Mouse (Mus musculus) ES-E14 (cell line): Measurements from ENCODE around the gene Dapl1. TPM values are rescaled to one million over a fixed set of nuclear protein-coding genes. Genes with fewer than 3 reads are reported as not detected.

ENCODE experiments used
- DNase-seq: peaks from one replicate; pipeline ENCODE4 v3.0.0-alpha.2; 2013; ENCODE audit warnings: low read depth, low spot score
- H3K27ac ChIP-seq: 2 replicates; pipeline ENCODE4 v1.5.1; 2012; ENCODE audit warnings: low read depth, mild to moderate bottlenecking, low read length, moderate library complexity, mixed read lengths; ENCODE audit not compliant: poor library complexity, insufficient read depth, severe bottlenecking
- H3K36me3 ChIP-seq: 2 replicates; pipeline ENCODE4 v1.6.1; 2012; ENCODE audit warnings: mild to moderate bottlenecking, low read length, moderate library complexity, mixed read lengths; ENCODE audit not compliant: control insufficient read depth, poor library complexity, insufficient read depth, severe bottlenecking
- H3K4me1 ChIP-seq, 2 experiments: fragments of 150-350 bp in 1 of 2; sonication (generic) in 1 of 2; 2 replicates each; pipeline ENCODE4 v1.6.1; 2012; ENCODE audit warnings: low read length in 2 of 2, mild to moderate bottlenecking in 1 of 2, mixed read lengths in 1 of 2; ENCODE audit not compliant: control insufficient read depth in 2 of 2, insufficient read depth in 2 of 2, poor library complexity in 1 of 2
- H3K4me3 ChIP-seq, 2 experiments: fragments of 150-350 bp in 1 of 2; sonication (generic) in 1 of 2; 2 replicates each; pipeline ENCODE4 v1.5.1; 2012; ENCODE audit warnings: low read length in 2 of 2, low read depth in 1 of 2, mild to moderate bottlenecking in 1 of 2, mixed read lengths in 1 of 2; ENCODE audit not compliant: insufficient read depth in 1 of 2, poor library complexity in 1 of 2, severe bottlenecking in 1 of 2
- H3K9ac ChIP-seq: 2 replicates; pipeline ENCODE4 v1.6.1; 2012; ENCODE audit warnings: low read depth, mild to moderate bottlenecking, low read length, mixed read lengths; ENCODE audit not compliant: poor library complexity, insufficient read depth, severe bottlenecking
- H3K9me3 ChIP-seq: fragments of 150-350 bp; sonication (generic); 2 replicates; pipeline ENCODE4 v1.6.1; 2012; ENCODE audit warnings: low read depth, mild to moderate bottlenecking, low read length; ENCODE audit not compliant: control insufficient read depth, insufficient read depth
- HCFC1 ChIP-seq: IDR thresholded peaks from 2 replicates; pipeline ENCODE4 v1.6.1; 2012; ENCODE audit warnings: low read length, inconsistent platforms, borderline replicate concordance; ENCODE audit not compliant: insufficient read depth
- ZC3H11A ChIP-seq: IDR thresholded peaks from 2 replicates; pipeline ENCODE4 v1.6.1; 2012; ENCODE audit warnings: low read depth, mild to moderate bottlenecking, inconsistent platforms, low read length, borderline replicate concordance
- ZNF384 ChIP-seq: IDR thresholded peaks from 2 replicates; pipeline ENCODE4 v1.6.1; 2012; ENCODE audit warnings: low read depth, low read length, inconsistent platforms
- in situ Hi-C, 2 experiments: fragments of 600-800 bp; cut with MboI; formaldehyde crosslinking; loops; one replicate each; pipeline ENCODE4 v1.15.1; 2025; ENCODE audit warnings: low sequenced_read_pairs in 2 of 2, inconsistent platforms in 1 of 2; ENCODE audit not compliant: unreplicated experiment in 2 of 2
- total RNA-seq: library from RNA; depleted of rRNA; stranded (reverse); fragments of 300-350 nt; gene quantifications from 2 replicates; pipeline ENCODE4 v1.2.3, GENCODE M21; 2012; rRNA removed

Dapl1 gene
- total RNA-seq, 1 experiment: not detected

GRCm38 (mm10) chr2:59554373-59554940, 70.0 kb downstream of the Dapl1 start:
- in situ Hi-C loops: no loop called here
- Histone ChIP-seq H3K27ac (no peak overlapping the region), H3K36me3 (no peaks in the 10 kb centered on the region), H3K9me3 (no peaks in the 10 kb centered on the region), H3K4me3 (no peak overlapping the region), H3K4me1 (no peaks in the 10 kb centered on the region), H3K9ac (no peak overlapping the region)
- no peak for TF ChIP-seq ZC3H11A
- no peak for TF ChIP-seq ZNF384
- TF ChIP-seq HCFC1: no peak
- no peak for DNase-seq

Other genes with a start within 250 kb of the Dapl1 start
- 28.2 and 39.5 TPM in 2 replicates for gene Tanc1, start 127.4 kb downstream of the Dapl1 start, total RNA-seq